Mouse (Mus musculus) hindbrain, embryonic 16.5 days (tissue): ENCODE data around the gene Nell1. TPM values are rescaled to one million over a fixed set of nuclear protein-coding genes. Genes with fewer than 3 reads are reported as not detected.

Source experiments
- ATAC-seq: fragments of 200-750 bp; cut with Nextera tagmentation; 2 replicates; pipeline ENCODE4 v1.8.0; 2017; ENCODE audit warnings: moderate TSS enrichment, moderate library complexity
- H3K27ac ChIP-seq: fragments of 300-500 bp; sonication (generic); 2 replicates; pipeline ENCODE4 v1.5.1; 2014; ENCODE audit warnings: low read depth, mild to moderate bottlenecking, control low read depth, low read length, moderate library complexity
- H3K27me3 ChIP-seq: fragments of 300-500 bp; sonication (generic); replicated peaks from 2 replicates; pipeline ENCODE4 v1.6.1; 2014; ENCODE audit warnings: low read length; ENCODE audit not compliant: control insufficient read depth, insufficient read depth
- H3K36me3 ChIP-seq: fragments of 300-500 bp; sonication (generic); 2 replicates; pipeline ENCODE4 v1.6.1; 2014; ENCODE audit warnings: mild to moderate bottlenecking, low read length, moderate library complexity, mixed read lengths; ENCODE audit not compliant: control insufficient read depth, insufficient read depth
- H3K4me1 ChIP-seq: fragments of 300-500 bp; sonication (generic); 2 replicates; pipeline ENCODE4 v1.6.1; 2014; ENCODE audit warnings: low read depth, low read length; ENCODE audit not compliant: control insufficient read depth, insufficient read depth
- H3K4me2 ChIP-seq: fragments of 300-500 bp; sonication (generic); 2 replicates; pipeline ENCODE4 v1.6.1; 2014; ENCODE audit warnings: mild to moderate bottlenecking, low read length, control low read depth, moderate library complexity
- H3K4me3 ChIP-seq: fragments of 300-500 bp; sonication (generic); 2 replicates; pipeline ENCODE4 v1.5.1; 2014; ENCODE audit warnings: mild to moderate bottlenecking, low read length, control low read depth, moderate library complexity
- H3K9ac ChIP-seq: fragments of 300-500 bp; sonication (generic); 2 replicates; pipeline ENCODE4 v1.6.1; 2014; ENCODE audit warnings: low read depth, mild to moderate bottlenecking, control low read depth, low read length, moderate library complexity
- H3K9me3 ChIP-seq: fragments of 300-500 bp; sonication (generic); 2 replicates; pipeline ENCODE4 v1.6.1; 2014; ENCODE audit warnings: mild to moderate bottlenecking, low read length, moderate library complexity; ENCODE audit not compliant: control insufficient read depth
- WGBS: fragments of 180-500 bp; shearing (Covaris S2); extraction: QIAGEN DNeasy Blood & Tissue Kit; methylation state at CpG from one replicate; pipeline ENCODE4 v1.1.7; 2014; 5-methylcytosine and 5-hydroxymethylcytosine counted together
- polyA plus RNA-seq: library from polyadenylated mRNA; unstranded; fragments of >200 nt; fragmentation: Nextera tagmentation; extraction: Ambion mirVana; gene quantifications from 2 replicates; pipeline ENCODE4 v1.2.1, GENCODE M21; 2015

Gene Nell1
- polyA plus RNA-seq, 1 experiment from 2014 or later: 38.2 TPM

GRCm38 (mm10) chr7:50005268-50005667, 30.6 kb downstream of the Nell1 start:
- Histone ChIP-seq H3K4me2 (no peak overlapping the region), H3K27me3 (no peaks in the 10 kb centered on the region), H3K27ac (no peak overlapping the region), H3K9me3 (no peaks in the 10 kb centered on the region), H3K36me3 (no peaks in the 10 kb centered on the region), H3K4me1 (no peaks in the 10 kb centered on the region), H3K4me3 (no peak overlapping the region), H3K9ac (no peak overlapping the region)
- ATAC-seq: no peak
- WGBS: 86% methylated on average over 2 of the region's 2 CpGs

- no peaks in the 10 kb centered on the region for H3K9me3 ChIP-seq
- H3K4me1 ChIP-seq: no peaks in the 10 kb centered on the region
- no peak overlapping the region for H3K27ac ChIP-seq
- no peak overlapping the region for H3K9ac ChIP-seq
- H3K4me2 ChIP-seq: no peak overlapping the region
- ATAC-seq: no peak
- no peaks in the 10 kb centered on the region for H3K36me3 ChIP-seq
- H3K4me3 ChIP-seq: no peak overlapping the region
- no peaks in the 10 kb centered on the region for H3K27me3 ChIP-seq
- 66% methylated on average over 13 of the region's 13 CpGs for WGBS
These were observed 60.8 kb downstream of the Nell1 start for GRCm38 (mm10) chr7:50035187-50036153.

GRCm38 (mm10) chr7:50041112-50041511, 66.4 kb downstream of the Nell1 start:
- no peak for ATAC-seq
- no peak overlapping the region for H3K4me2 ChIP-seq
- no peaks in the 10 kb centered on the region for H3K36me3 ChIP-seq
- 71% methylated on average over 6 of the region's 6 CpGs for WGBS
- H3K9me3 ChIP-seq: no peaks in the 10 kb centered on the region
- no peaks in the 10 kb centered on the region for H3K4me1 ChIP-seq
- H3K27me3 ChIP-seq: no peaks in the 10 kb centered on the region
- no peak overlapping the region for H3K27ac ChIP-seq
- H3K9ac ChIP-seq: no peak overlapping the region
- no peak overlapping the region for H3K4me3 ChIP-seq

- no peaks in the 10 kb centered on the region for H3K4me1 ChIP-seq
- 55% methylated on average over 4 of the region's 4 CpGs for WGBS
- H3K4me2 ChIP-seq: no peak overlapping the region
- H3K4me3 ChIP-seq: no peak overlapping the region
- no peak for ATAC-seq
- no peaks in the 10 kb centered on the region for H3K36me3 ChIP-seq
- no peaks in the 10 kb centered on the region for H3K9me3 ChIP-seq
- H3K27ac ChIP-seq: no peak overlapping the region
- H3K9ac ChIP-seq: no peak overlapping the region
- H3K27me3 ChIP-seq: no peaks in the 10 kb centered on the region; the same call in 1 of the 2 replicates
These were observed 75.5 kb downstream of the Nell1 start for GRCm38 (mm10) chr7:50050144-50050543.

GRCm38 (mm10) chr7:50053704-50054103, 79.0 kb downstream of the Nell1 start:
- Histone ChIP-seq H3K4me3 (no peak overlapping the region), H3K27ac (no peak overlapping the region), H3K27me3 (no peaks in the 10 kb centered on the region; the same call in 1 of the 2 replicates), H3K36me3 (no peaks in the 10 kb centered on the region), H3K4me2 (no peak overlapping the region), H3K9me3 (no peaks in the 10 kb centered on the region), H3K9ac (no peak overlapping the region), H3K4me1 (no peaks in the 10 kb centered on the region)
- ATAC-seq: no peak
- WGBS: 89% methylated on average over 2 of the region's 2 CpGs

- H3K4me1 ChIP-seq: no peaks in the 10 kb centered on the region
- ATAC-seq: no peak
- H3K4me3 ChIP-seq: no peak overlapping the region
- H3K4me2 ChIP-seq: no peak overlapping the region
- H3K9ac ChIP-seq: no peak overlapping the region
- H3K27me3 ChIP-seq: no peaks in the 10 kb centered on the region
- H3K36me3 ChIP-seq: no peaks in the 10 kb centered on the region
- 73% methylated on average over 5 of the region's 5 CpGs for WGBS
- no peak overlapping the region for H3K27ac ChIP-seq
- no peaks in the 10 kb centered on the region for H3K9me3 ChIP-seq
These were observed 119.8 kb downstream of the Nell1 start for GRCm38 (mm10) chr7:50094461-50094860.

- H3K27ac ChIP-seq: no peak overlapping the region
- no peak overlapping the region for H3K4me3 ChIP-seq
- no peaks in the 10 kb centered on the region for H3K36me3 ChIP-seq
- no peaks in the 10 kb centered on the region for H3K9me3 ChIP-seq
- H3K4me2 ChIP-seq: no peak overlapping the region
- WGBS: 41% methylated on average over 8 of the region's 8 CpGs
- no peak overlapping the region for H3K9ac ChIP-seq
- ATAC-seq: peak; percentile 40; the same call in 1 of the 2 replicates
- H3K4me1 ChIP-seq: peaks cover 3% of the 10 kb centered on the region
- no peaks in the 10 kb centered on the region for H3K27me3 ChIP-seq
These were observed 131.1 kb downstream of the Nell1 start for GRCm38 (mm10) chr7:50105612-50106321.

- ATAC-seq: no peak
- Histone ChIP-seq H3K36me3 (no peaks in the 10 kb centered on the region), H3K27me3 (no peaks in the 10 kb centered on the region), H3K4me1 (peaks cover 3% of the 10 kb centered on the region), H3K4me2 (no peak overlapping the region), H3K9ac (no peak overlapping the region), H3K9me3 (no peaks in the 10 kb centered on the region), H3K4me3 (no peak overlapping the region), H3K27ac (no peak overlapping the region)
- WGBS: 61% methylated on average over 2 of the region's 2 CpGs
These were observed 132.6 kb downstream of the Nell1 start for GRCm38 (mm10) chr7:50107261-50107660.

GRCm38 (mm10) chr7:50118348-50118747, 143.7 kb downstream of the Nell1 start:
- 86% methylated on average over 5 of the region's 5 CpGs for WGBS
- no peak overlapping the region for H3K4me2 ChIP-seq

More at GRCm38 (mm10) chr7:50118348-50118747, 143.7 kb downstream of the Nell1 start:
- no peak for ATAC-seq
- no peaks in the 10 kb centered on the region for H3K36me3 ChIP-seq
- H3K9me3 ChIP-seq: no peaks in the 10 kb centered on the region
- no peak overlapping the region for H3K27ac ChIP-seq
- H3K27me3 ChIP-seq: no peaks in the 10 kb centered on the region
- no peak overlapping the region for H3K4me3 ChIP-seq
- H3K4me1 ChIP-seq: no peaks in the 10 kb centered on the region
- H3K9ac ChIP-seq: no peak overlapping the region
